Mouse (Mus musculus): Measurements from ENCODE around the gene Mxd1.

DNA sequence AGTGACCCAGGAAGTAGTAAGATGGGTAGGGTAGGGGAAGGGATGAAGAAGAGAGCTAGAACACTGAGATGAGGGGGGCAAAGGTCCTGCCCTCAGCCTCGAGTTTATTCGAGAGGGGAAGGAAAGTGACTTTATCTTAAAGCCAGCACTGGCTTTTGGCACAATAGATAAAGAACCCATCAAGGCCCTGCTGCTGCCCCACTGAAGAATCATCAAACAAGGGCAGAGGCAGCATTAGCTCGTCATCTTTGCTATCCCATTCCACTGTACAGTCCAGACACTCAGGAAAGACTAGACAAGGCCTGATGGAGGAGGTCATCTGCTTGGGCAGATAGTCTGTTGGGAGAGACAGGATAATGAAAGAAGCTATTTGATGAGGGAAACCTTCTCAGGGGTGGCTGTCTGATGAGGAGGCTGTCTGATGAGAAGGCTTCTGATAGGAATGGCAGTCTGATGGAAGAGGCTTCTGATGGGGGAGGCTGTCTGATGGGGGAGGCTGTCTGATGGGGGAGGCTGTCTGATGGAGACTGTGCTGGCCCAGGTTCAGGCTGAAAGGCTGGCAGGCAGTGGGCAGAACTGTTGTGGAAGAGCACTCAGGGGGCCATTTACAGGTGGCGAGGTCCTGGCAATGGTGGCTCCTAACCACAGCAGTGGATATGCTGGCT is 31.7 kb downstream of the Mxd1 start:
- TF ChIP-seq CTCF (IDR thresholded peaks at IDR 0.05; ENCODE audit: extremely low read depth, insufficient read length, insufficient replicate concordance, low read depth, low read length) (no peak), POLR2A (IDR thresholded peaks at IDR 0.05; ENCODE audit: low read depth, low read length) (no peak)

All from small intestine, adult 2 months (tissue).